Mouse (Mus musculus): Measurements from ENCODE around the gene Magi1. TPM values are rescaled to one million over a fixed set of nuclear protein-coding genes. Genes with fewer than 3 reads are reported as not detected.

Gene Magi1
- polyA plus RNA-seq, 1 experiment, result 16.3 TPM

GRCm38 (mm10) chr6:94190830-94191229 lies 92.9 kb downstream of the Magi1 start:
- H3K27ac ChIP-seq (ENCODE audit: insufficient read depth, low read length), result no peak overlapping the region
- H3K4me3 ChIP-seq (ENCODE audit: insufficient read depth, low read length), result no peak overlapping the region
- TF ChIP-seq POLR2A (IDR thresholded peaks at IDR 0.05; ENCODE audit: low read depth, low read length) (no peak), CTCF (IDR thresholded peaks at IDR 0.05; ENCODE audit: borderline replicate concordance, insufficient read depth, low read length) (no peak)
- peaks cover 18% of the 10 kb centered on the region for H3K4me1 ChIP-seq (ENCODE audit: control insufficient read depth, insufficient read depth, low read length)

GRCm38 (mm10) chr6:94189379-94189778 lies 94.3 kb downstream of the Magi1 start:
- Histone ChIP-seq H3K4me1 (ENCODE audit: control insufficient read depth, insufficient read depth, low read length) (peaks cover 10% of the 10 kb centered on the region), H3K27ac (ENCODE audit: insufficient read depth, low read length) (no peak overlapping the region), H3K4me3 (ENCODE audit: insufficient read depth, low read length) (no peak overlapping the region)
- TF ChIP-seq POLR2A (IDR thresholded peaks at IDR 0.05; ENCODE audit: low read depth, low read length) (no peak), CTCF (IDR thresholded peaks at IDR 0.05; ENCODE audit: borderline replicate concordance, insufficient read depth, low read length) (no peak)

GRCm38 (mm10) chr6:94186628-94187319 lies 96.9 kb downstream of the Magi1 start:
- H3K4me1 ChIP-seq (ENCODE audit: control insufficient read depth, insufficient read depth, low read length), result peaks cover 15% of the 10 kb centered on the region
- no peak for TF ChIP-seq CTCF (IDR thresholded peaks at IDR 0.05; ENCODE audit: borderline replicate concordance, insufficient read depth, low read length)
- H3K4me3 ChIP-seq (ENCODE audit: insufficient read depth, low read length), result no peak overlapping the region
- no peak overlapping the region for H3K27ac ChIP-seq (ENCODE audit: insufficient read depth, low read length)

- H3K27ac ChIP-seq (ENCODE audit: insufficient read depth, low read length), result no peak overlapping the region
Observed at GRCm38 (mm10) chr6:94184268-94184667, 99.4 kb downstream of the Magi1 start.

GRCm38 (mm10) chr6:94183354-94183851 lies 100.3 kb downstream of the Magi1 start:
- TF ChIP-seq POLR2A (IDR thresholded peaks at IDR 0.05; ENCODE audit: low read depth, low read length), result no peak
- TF ChIP-seq CTCF (IDR thresholded peaks at IDR 0.05; ENCODE audit: borderline replicate concordance, insufficient read depth, low read length), result no peak
- Histone ChIP-seq H3K4me3 (ENCODE audit: insufficient read depth, low read length) (no peak overlapping the region), H3K4me1 (ENCODE audit: control insufficient read depth, insufficient read depth, low read length) (peaks cover 13% of the 10 kb centered on the region), H3K27ac (ENCODE audit: insufficient read depth, low read length) (no peak overlapping the region)

More at GRCm38 (mm10) chr6:94184268-94184667, 99.4 kb downstream of the Magi1 start:
- TF ChIP-seq POLR2A (IDR thresholded peaks at IDR 0.05; ENCODE audit: low read depth, low read length) (no peak), CTCF (IDR thresholded peaks at IDR 0.05; ENCODE audit: borderline replicate concordance, insufficient read depth, low read length) (no peak)
- Histone ChIP-seq H3K4me1 (ENCODE audit: control insufficient read depth, insufficient read depth, low read length) (peaks cover 13% of the 10 kb centered on the region), H3K4me3 (ENCODE audit: insufficient read depth, low read length) (no peak overlapping the region)

GRCm38 (mm10) chr6:94181673-94182255 lies 102.0 kb downstream of the Magi1 start:
- Histone ChIP-seq H3K27ac (ENCODE audit: insufficient read depth, low read length) (0 out of 2 replicates have a peak overlapping the region, but pooled peaks have one; percentile 12), H3K4me1 (ENCODE audit: control insufficient read depth, insufficient read depth, low read length) (peaks cover 13% of the 10 kb centered on the region), H3K4me3 (ENCODE audit: insufficient read depth, low read length) (no peak overlapping the region)
- TF ChIP-seq CTCF (IDR thresholded peaks at IDR 0.05; ENCODE audit: borderline replicate concordance, insufficient read depth, low read length) (no peak), POLR2A (IDR thresholded peaks at IDR 0.05; ENCODE audit: low read depth, low read length) (no peak)

GRCm38 (mm10) chr6:94180331-94181150 lies 103.2 kb downstream of the Magi1 start:
- TF ChIP-seq POLR2A (IDR thresholded peaks at IDR 0.05; ENCODE audit: low read depth, low read length) (no peak), CTCF (IDR thresholded peaks at IDR 0.05; ENCODE audit: borderline replicate concordance, insufficient read depth, low read length) (no peak)
- Histone ChIP-seq H3K4me3 (ENCODE audit: insufficient read depth, low read length) (no peak overlapping the region), H3K4me1 (ENCODE audit: control insufficient read depth, insufficient read depth, low read length) (peaks cover 7% of the 10 kb centered on the region), H3K27ac (ENCODE audit: insufficient read depth, low read length) (no peak overlapping the region)

GRCm38 (mm10) chr6:94177559-94177958 lies 106.2 kb downstream of the Magi1 start:
- Histone ChIP-seq H3K4me3 (ENCODE audit: insufficient read depth, low read length) (no peak overlapping the region), H3K4me1 (ENCODE audit: control insufficient read depth, insufficient read depth, low read length) (peaks cover 7% of the 10 kb centered on the region), H3K27ac (ENCODE audit: insufficient read depth, low read length) (no peak overlapping the region)
- TF ChIP-seq POLR2A (IDR thresholded peaks at IDR 0.05; ENCODE audit: low read depth, low read length), result no peak

GRCm38 (mm10) chr6:94176705-94177104 lies 107.0 kb downstream of the Magi1 start:
- Histone ChIP-seq H3K4me3 (ENCODE audit: insufficient read depth, low read length) (no peak overlapping the region), H3K4me1 (ENCODE audit: control insufficient read depth, insufficient read depth, low read length) (peaks cover 2% of the 10 kb centered on the region; the same call in 1 of the 2 replicates), H3K27ac (ENCODE audit: insufficient read depth, low read length) (no peak overlapping the region)
- TF ChIP-seq CTCF (IDR thresholded peaks at IDR 0.05; ENCODE audit: borderline replicate concordance, insufficient read depth, low read length) (no peak), POLR2A (IDR thresholded peaks at IDR 0.05; ENCODE audit: low read depth, low read length) (no peak)
